Mouse (Mus musculus): ENCODE results near the gene Erf. TPM values are rescaled to one million over a fixed set of nuclear protein-coding genes. Genes with fewer than 3 reads are reported as not detected.
"Not testable (repeated sequence)": the region's sequence is repeated elsewhere in the genome, so short reads cannot be mapped to it uniquely, and the experiment has no call there.

The Erf gene
- total RNA-seq, 2 experiments from 2014 or later: 65.1 to 75.6 TPM

DNA sequence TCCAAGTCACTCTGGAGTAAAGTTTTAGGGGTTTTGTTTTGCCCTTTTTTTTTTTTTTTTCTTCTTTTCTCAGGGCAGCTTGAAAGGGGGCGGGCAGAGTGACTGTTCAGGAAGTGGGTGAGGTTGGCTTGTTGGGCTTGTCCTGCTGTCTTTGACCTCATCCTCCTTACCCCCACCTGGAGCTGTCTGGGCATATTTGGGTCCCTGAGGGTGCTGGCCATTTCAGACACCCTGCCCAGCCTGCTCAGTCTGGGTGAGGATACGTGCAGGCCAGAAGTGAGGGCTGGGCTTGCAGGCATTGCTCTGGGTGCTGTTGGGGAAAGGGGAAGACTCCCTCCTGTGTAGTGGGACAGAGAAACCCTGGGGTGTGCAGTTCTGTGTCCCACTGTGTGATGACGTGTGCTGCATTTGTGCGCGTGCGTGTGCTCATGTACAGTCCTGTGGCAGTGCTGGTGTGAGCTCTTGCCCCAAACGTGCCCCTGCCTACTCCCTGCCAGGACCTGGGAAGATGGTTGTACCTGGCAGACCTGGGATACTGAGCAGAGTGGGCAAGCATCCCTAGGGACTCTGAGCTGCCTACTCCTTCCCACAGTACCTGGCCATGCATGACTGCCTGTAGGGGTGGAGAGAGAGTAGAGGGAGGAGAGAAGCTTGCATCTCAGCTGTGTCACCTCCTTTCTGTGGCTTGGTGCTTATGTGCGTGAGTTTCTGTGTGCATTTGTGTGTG, 19.1 kb upstream of the Erf start:
- DNase-seq (ENCODE audit: low spot score in 2 of 2): no peak
- intact Hi-C loops (cut with DNase I): no loop called here

DNA sequence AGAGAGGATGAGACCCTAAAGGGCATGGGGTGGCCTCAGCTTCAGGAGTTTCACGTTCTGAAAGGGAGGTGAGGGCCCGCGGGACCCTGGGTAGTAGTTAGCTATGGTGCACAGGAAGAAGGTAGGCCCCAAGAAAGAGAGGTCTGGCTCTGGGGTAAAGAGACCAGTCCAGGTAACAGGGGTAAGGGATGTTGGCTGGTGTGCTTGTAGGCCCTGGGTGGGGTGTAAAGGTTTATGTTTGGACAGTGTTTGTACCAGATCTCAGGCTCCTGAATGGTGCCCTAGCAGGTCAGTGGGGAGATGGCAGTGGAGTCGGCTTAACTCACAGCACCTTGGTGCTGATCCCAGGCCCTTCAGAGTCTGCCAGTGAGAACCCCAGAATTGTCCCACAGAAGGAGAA, 18.5 kb upstream of the Erf start:
- peak in 1 of 2 experiments; percentile 4 for DNase-seq (ENCODE audit: low spot score in 2 of 2)
- intact Hi-C loops (cut with DNase I): no loop called here

DNA sequence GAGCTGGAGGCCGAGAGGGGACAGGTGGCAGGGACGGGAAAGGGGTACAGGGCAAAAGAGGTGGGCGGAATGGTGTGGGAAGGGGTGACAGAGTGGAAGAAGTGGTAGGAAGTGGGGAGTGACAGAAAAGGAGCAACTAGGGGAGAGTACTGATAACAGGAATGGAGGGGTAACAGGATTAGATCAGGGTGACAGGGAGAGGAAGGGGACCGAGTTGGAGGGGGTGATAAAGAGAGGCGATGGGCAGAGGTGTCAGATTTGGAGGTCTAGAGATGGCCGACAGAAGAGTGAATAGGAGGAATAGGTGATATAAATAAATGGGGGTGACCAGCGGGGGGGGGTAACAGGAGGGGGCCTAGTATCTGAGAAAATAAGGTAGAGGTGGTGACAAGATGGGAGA, 18.0 kb upstream of the Erf start:
- no peak for DNase-seq (ENCODE audit: low spot score in 2 of 2)
- intact Hi-C loops (cut with DNase I): no loop called here

DNA sequence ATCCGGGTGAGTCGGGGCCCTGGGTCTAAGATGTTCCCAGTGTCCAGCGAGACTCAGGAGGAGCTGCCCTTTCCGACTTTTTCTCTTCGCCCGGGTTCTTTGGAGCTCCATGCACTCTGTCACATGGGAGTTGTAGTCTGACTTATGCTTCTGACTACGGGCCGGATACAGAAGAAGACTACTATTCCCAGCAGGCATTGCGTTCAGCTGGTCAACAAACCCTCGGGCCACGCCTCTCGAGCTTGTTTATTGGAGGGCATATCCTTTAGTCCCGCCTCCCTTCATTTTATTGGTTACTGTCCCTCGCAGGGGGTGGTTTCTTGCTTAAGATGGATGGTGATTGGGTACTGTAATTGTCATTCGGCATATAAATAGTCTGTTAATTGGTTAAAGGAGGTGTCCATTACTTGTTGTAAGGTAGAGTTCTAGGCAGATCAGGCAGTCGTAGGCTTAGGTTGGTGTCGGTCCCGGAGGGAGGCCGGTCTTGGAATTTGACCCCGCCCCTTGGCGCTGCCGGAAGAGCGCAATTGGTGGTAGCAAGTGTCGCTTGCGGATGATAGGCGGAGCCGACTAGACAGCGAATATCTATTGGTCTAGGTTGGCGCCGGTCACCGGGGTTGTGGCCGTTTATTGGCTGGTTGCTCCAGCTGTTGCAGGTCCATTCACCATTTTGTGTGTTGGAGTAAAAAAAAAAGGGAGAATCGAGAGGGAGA, 17.3 kb upstream of the Erf start:
- peak; percentile 100 for DNase-seq (ENCODE audit: low spot score in 2 of 2)
- intact Hi-C loops (cut with DNase I): no loop called here

DNA sequence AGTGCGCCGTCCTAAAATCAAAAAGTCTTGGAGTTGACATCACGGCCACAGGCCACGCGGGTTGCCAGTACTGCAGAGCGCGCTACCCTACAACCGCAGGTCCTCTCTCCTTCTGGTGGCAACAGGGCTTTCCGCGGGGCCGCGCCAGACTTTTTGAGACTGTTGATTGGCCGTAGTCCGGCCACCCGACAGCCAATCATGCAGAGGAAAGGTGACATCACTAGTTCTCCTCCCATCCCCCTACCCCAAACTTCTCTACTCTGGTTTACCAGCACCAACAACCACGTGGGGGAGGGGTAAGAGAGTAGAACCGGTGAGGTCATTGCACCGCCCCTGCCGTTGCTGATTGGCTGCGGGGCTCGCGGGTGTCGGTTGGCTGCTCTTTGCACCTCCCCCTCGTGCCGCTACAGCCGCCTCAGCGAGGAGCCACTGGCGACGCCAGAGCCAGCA, 16.8 kb upstream of the Erf start, which contains the start of gene Cic:
TSS of gene Cic (plus strand) at position 404 of the 450 bp plus-strand sequence.
- intact Hi-C loops (cut with DNase I): no loop called here
- peak; percentile 100 for DNase-seq (ENCODE audit: low spot score in 2 of 2)

DNA sequence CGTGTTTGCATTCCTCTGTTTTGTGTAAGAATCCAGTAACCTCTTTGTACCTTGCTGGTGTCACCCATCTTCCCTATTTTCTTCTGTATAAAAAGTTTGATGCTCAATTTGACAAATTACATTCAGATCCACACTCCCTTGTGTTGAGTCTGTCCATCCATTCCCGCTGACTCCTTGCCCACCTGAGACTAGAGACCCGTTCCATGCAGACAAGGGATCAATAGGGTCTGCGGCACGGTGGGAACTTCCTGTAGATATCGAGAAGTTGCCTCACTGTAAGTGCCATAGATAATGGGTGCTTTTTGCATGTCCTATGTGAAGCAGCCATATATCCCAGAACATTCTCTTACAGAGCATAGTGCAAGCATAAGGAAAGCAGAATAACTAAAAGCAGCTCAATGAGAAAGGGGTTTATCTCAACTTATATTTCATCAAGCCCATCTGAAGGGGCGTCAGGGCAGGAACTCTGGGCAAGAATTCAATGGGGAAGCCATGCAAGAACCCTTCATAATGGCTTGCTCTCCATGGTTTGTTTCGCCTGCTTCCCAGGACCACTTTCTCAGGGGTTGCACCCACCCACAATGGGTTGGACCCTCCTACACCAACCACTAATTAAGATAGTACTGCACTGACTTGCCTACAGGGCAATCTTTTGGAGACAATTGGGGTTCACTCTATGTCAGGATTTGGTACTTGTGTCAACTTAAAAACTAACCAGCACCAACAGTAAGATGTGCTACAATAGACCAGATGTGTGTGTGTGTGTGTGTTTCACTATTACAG, 15.8 kb upstream of the Erf start:
- intact Hi-C loops (cut with DNase I): no loop called here
- DNase-seq (ENCODE audit: low spot score in 2 of 2): peak in 1 of 2 experiments; percentile 4

DNA sequence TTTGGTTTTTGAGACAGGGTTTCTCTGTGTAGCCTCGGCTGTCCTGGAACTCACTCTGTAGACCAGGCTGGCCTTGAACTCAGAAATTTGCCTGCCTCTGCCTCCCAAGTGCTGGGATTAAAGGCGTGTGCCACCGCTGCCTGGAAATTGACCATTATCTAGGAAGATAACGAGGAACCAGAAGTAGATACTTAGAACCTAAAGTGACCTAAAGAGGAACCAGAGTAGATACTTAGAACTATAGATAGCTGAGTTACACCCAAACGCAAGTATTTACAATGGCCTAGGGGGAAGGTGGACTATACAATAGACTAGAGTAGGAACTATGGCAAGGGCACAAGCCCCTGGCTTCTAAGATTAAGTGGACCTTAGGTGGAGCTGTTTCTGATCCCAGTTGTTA, 15.2 kb upstream of the Erf start:
- DNase-seq (ENCODE audit: low spot score in 2 of 2); intact Hi-C loops (cut with DNase I): not testable (repeated sequence)

DNA sequence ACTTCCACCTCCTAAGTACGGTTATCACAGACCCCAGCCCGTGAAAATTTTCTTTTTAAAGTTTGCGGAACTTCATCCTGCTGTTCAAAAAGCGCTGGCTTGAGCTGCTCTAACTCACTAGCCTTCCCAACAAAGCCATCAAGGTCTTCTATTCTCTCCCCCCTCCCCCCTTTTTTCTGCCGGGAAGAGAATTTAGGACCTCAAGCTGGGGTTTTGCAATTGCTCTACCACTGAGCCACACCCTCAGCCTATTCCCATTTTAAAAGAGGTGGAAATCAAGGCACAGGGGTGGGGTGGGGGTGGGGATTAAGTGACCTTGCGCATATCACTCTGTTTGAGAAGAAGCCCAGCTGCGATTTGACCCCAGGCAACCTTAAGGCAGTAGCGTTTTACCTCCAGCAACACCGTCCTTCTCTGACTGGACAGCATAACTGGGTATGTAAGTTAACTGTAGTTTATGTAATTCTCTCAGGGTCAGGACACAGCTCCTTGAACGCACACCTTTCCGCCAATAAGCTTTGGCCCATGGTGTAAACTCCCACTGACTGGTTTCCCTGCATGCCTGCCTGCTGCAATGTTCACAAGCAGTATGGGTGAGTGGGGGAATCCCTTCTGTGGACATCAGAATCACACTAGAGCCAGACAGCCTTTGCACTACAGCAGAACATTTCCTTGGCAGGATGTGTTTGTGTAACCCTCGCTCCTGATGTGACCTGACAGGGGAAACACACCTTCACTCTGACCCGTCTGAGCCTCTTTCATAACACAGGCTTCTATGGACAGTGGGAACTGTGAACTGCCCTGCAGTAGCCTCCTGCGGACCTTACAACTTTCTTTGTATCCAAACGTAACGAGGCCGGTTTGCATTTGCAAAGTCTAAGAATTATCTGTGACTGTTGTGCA, 13.7 kb upstream of the Erf start:
- intact Hi-C loops (cut with DNase I): no loop called here
- no peak for DNase-seq (ENCODE audit: low spot score in 2 of 2)

DNA sequence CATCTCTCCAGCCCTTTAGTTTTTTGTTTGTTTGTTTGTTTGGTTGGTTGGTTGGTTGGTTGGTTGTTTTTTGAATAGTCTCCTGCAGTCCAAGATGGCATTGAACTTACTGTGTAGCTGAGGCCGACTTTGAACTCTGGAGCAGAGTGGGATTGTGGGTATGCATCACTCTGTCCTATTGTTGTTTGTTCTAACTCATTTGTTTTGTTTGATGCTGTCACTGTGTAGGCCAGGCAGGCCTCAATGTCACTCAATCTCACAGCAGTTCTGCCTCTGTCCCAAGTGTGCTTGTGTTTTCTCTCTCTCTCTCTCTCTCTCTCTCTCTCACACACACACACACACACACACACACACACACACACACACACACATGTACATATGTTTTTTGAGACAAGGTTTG, 11.3 kb upstream of the Erf start:
- no peak for DNase-seq (ENCODE audit: low spot score in 2 of 2)
- intact Hi-C loops (cut with DNase I): no loop called here

DNA sequence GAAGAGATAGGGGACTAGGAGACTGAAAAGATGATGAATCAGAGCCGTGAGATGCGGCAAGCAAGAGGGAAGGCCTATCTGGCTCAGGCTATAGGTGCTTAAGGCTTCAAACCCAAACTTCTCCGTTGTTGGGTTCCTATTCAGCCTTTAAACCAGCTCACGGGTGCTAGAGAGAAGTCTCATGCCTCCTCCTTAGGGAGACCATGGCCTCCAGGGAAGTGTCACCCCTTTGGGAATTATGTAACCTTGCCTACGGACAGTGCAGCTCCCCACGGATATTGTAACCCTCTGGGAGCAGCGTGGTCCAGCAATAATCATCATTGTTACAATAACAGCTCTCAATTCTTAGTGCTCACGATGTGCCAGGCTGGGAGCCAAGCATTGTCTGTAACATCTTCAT, 1.3 kb upstream of the Erf start:
- intact Hi-C loops (cut with DNase I): no loop called here
- DNase-seq (ENCODE audit: low spot score in 2 of 2): peak in 1 of 2 experiments; percentile 47

DNA sequence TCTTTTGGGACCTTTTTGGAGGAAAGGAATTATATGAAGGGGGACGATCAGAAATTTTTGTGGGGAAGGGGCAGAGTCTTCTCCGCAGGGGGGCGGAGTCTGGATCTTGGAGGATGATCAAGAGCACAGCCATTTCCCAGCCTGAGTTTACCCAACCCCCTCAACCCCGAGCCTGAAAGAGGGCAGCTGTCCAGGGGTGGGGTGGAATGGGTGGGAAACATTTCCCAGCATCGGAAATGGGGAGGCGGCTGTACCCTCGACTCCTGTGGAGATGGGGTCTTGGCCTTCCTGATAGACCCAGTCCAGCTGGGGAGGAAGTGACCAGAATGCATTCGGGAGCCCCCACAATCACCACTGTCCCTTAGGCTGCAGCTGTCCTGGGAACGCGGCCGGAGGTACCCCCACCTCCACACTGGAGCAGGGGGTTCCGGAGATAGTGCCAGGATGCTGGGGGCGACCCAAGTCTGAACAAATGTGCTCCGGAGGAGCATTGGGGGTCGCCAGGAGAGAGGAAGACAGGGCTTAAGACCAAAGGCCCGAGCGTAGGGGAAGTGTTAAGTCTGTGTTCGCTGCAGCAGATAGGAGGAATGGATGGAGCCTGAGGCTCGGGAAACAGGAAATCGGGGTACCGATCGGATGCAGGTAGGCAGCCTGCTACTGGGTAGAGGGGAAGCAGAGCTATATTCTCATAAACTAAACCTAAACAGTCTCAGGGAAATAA, 670 bp upstream of the Erf start:
- DNase-seq (ENCODE audit: low spot score in 2 of 2): peak; percentile 47 to 49
- intact Hi-C loops (cut with DNase I): no loop called here

DNA sequence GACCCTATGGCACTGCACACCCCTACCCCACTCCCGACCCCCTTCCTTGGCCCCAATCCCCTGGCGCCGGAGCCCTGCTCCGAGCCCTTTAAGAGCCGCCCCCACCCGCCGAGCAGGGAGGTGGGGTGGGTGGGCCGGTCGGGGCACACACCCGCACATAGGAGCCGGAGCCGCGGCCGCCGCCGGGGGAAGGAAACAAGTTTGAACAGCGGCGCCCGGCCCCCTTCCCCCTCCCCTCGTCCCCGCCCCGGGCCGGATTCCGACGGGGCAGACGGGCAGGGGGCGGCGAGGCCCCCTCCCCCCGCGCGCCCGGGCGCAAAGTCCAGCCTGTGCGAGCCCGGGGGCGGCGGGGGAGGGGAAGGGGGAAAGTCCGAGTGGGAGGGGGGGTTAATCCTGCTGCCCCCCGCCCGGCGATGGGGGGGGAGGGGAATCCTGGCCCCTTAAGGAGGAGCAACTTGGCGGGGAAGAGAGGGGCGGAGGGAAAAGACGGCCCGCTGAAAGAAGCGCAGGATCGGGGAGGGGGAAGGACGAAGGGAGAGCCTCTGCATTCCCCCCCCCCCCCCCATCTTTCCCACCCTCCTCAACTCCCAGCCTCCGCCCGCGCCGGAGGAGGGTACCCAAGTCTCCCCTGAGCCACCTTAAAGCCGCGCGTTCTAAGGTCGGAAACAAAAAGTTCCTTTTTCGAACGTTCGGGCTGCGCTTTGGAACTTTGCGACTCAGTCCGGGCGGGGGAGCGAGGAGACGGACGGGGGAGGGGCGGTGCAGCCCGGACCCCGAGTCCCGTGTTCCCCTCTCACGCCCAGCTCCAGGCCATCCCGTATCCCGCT, 1.0 kb downstream of the Erf start:
- DNase-seq (ENCODE audit: low spot score in 2 of 2): peak; percentile 63 to 70
- intact Hi-C loops (cut with DNase I): loop anchor here (1.0 kb wide), 1 partner anchor 29 kb away; no protein-coding TSS in a partner anchor

DNA sequence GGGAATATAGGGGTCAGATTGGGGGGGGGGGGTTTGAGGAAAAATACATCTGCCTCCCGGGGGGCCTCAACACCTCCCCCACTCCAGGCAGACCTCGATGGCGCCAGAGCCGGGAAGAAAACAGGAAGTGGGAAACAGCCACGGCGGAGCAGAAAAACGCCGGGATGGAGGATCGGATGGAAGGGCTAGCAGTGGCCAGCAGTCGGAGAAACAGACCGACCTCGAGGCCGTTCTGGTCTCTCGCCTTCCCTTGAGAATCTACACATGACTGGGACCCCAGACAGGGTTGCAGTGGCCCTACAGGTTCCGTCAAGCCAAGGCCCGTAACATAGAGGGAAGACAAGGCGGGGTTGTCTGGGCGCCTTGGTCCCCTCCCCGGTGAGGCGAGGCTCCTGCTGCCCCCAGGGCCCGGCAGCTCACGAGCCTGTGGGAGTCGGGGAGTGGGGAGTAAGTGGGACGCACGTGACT, 1.7 kb downstream of the Erf start:
- intact Hi-C loops (cut with DNase I): loop anchor here (1.0 kb wide), 2 partner anchors 10 to 29 kb away; no protein-coding TSS in a partner anchor
- peak in 1 of 2 experiments; percentile 51 for DNase-seq (ENCODE audit: low spot score in 2 of 2)

DNA sequence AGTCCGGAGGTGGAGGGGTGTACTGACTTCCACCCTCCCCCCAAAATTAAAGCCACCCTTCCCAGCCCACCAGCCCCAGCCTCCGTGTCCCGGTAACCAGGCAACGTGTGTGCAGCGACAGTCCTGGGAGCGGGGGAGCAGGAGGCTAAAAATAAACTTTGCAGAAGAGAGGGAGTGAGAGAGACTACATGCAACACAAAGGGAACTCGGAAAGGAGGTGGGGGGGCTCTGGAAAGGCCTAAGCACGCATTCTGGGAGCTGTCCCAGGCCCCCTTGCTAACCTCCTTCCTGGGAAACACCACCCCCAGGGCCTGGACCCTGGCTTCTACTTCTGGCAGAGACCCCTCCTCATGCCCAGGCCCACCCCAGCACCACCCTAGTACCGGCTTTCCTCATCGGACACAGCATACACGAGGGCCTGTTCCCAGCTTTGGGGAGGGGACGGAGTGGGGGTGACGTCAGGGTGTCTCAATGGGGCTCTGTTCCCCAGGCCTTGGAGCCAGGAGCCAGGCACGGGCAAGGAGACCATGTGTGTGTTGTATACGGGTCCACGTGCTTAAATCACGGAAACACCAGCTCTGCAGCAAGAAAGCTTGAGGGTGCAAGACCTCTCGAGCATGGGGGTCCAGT, 2.4 kb downstream of the Erf start:
- intact Hi-C loops (cut with DNase I): loop anchor here (1.0 kb wide), 1 partner anchor 9 kb away; no protein-coding TSS in a partner anchor
- DNase-seq (ENCODE audit: low spot score in 2 of 2): peak; percentile 78 to 93

DNA sequence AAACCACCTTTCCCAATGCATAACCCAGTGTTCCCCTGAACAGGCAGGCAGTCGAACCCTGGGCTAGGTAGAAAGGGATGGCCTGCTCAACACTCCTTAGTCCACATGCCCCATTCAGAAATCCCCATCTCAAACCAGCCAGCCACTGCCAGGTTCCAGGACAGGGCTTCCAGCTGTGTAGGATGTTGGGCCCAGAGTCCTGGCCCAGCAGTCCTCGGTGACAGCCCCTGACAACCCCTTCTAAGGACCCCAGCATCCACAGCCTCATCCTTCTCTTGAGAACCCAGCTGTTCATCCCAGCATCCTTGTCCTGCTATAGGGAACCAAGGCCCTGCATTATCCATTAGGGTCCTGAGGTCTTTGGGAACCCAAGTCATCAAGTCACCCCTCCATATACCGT, 3.1 kb downstream of the Erf start:
- intact Hi-C loops (cut with DNase I): no loop called here

DNA sequence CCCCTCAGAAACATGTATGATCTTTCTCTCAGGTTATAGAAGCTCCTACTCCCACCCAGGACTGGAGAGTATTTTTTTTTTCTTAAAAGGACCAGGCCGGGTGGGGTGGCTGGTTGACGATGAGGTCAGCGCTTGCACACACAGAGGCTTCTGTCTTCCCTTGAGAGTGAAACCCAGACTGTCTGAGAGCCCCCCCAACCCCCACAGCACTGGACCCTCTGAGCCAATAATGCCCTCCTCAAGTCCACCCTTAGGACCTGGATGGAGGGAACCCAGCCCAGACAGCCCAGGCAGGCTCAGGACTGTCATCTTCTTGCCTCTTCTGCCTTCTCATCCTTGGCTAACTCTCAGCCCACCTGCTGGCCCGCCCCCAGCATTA, 3.8 kb downstream of the Erf start:
- intact Hi-C loops (cut with DNase I): no loop called here
- DNase-seq (ENCODE audit: low spot score in 2 of 2): peak in 1 of 2 experiments; percentile 57

More for the DNA sequence above, 3.1 kb downstream of the Erf start:
- peak in 1 of 2 experiments; percentile 28 for DNase-seq (ENCODE audit: low spot score in 2 of 2)

Data from left cerebral cortex, postnatal 25 days (tissue).